Mouse (Mus musculus): ENCODE results near the gene Slc6a12. TPM values are rescaled to one million over a fixed set of nuclear protein-coding genes. Genes with fewer than 3 reads are reported as not detected.

Gene Slc6a12
- polyA plus RNA-seq, 1 experiment = 6.5 TPM

DNA sequence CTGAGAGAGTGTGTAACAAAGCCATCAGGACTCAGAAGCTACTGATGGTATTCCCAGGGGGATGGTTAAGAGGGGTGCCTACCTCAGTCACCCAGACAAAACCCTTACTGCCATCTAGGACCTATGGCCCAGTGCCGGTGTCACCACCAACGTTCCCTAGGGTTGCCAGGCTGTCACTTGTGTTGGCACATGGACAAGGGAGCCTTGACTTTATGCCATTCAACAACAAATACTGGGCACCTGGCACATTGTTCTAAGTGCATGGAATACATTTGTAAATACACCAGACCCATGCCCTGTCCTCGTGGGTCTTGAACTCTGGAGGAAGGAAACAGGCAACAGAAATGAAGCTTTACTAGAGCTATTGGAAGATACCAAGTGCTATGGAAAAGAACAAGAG lies 37.3 kb upstream of the Slc6a12 start:
- DNase-seq = peak; percentile 40
- peaks cover 9% of the 10 kb centered on the region for H3K4me1 ChIP-seq (ENCODE audit: control insufficient read depth, insufficient read depth, low read length)
- WGBS = 68% methylated on average over 3 of the region's 3 CpGs
- H3K27me3 ChIP-seq (replicated peaks; ENCODE audit: control insufficient read depth, insufficient read depth, low read length) = no peaks in the 10 kb centered on the region
- H3K27ac ChIP-seq (ENCODE audit: insufficient read depth, low read depth, low read length) = peak overlapping the region; percentile 62
- H3K4me3 ChIP-seq (ENCODE audit: insufficient read depth, low read depth, low read length) = no peak overlapping the region
- no peak for TF ChIP-seq CTCF (conservative IDR thresholded peaks at IDR 0.05; ENCODE audit: insufficient read depth, insufficient read length, low read depth, low read length)
- no peak for TF ChIP-seq POLR2A (IDR thresholded peaks at IDR 0.05; ENCODE audit: low read depth, low read length)
- no peaks in the 10 kb centered on the region for H3K36me3 ChIP-seq (ENCODE audit: control insufficient read depth, insufficient read depth, low read length)

- Histone ChIP-seq H3K27ac (ENCODE audit: insufficient read depth, low read depth, low read length) (peak overlapping the region; percentile 77), H3K27me3 (replicated peaks; ENCODE audit: control insufficient read depth, insufficient read depth, low read length) (no peaks in the 10 kb centered on the region), H3K4me3 (ENCODE audit: insufficient read depth, low read depth, low read length) (no peak overlapping the region), H3K36me3 (ENCODE audit: control insufficient read depth, insufficient read depth, low read length) (no peaks in the 10 kb centered on the region), H3K4me1 (ENCODE audit: control insufficient read depth, insufficient read depth, low read length) (peaks cover 12% of the 10 kb centered on the region)
- WGBS = 38% methylated on average over 6 of the region's 6 CpGs
- DNase-seq = peak; percentile 92
- TF ChIP-seq POLR2A (IDR thresholded peaks at IDR 0.05; ENCODE audit: low read depth, low read length) (no peak), CTCF (conservative IDR thresholded peaks at IDR 0.05; ENCODE audit: insufficient read depth, insufficient read length, low read depth, low read length) (no peak)
Measured at GRCm38 (mm10) chr6:121310984-121311383, 31.9 kb upstream of the Slc6a12 start.

GRCm38 (mm10) chr6:121319099-121319498 lies 23.8 kb upstream of the Slc6a12 start:
- peaks cover 9% of the 10 kb centered on the region for H3K4me1 ChIP-seq (ENCODE audit: control insufficient read depth, insufficient read depth, low read length)
- H3K27ac ChIP-seq (ENCODE audit: insufficient read depth, low read depth, low read length) = no peak overlapping the region
- no peaks in the 10 kb centered on the region for H3K36me3 ChIP-seq (ENCODE audit: control insufficient read depth, insufficient read depth, low read length)
- H3K27me3 ChIP-seq (replicated peaks; ENCODE audit: control insufficient read depth, insufficient read depth, low read length) = no peaks in the 10 kb centered on the region
- no peak overlapping the region for H3K4me3 ChIP-seq (ENCODE audit: insufficient read depth, low read depth, low read length)
- TF ChIP-seq POLR2A (IDR thresholded peaks at IDR 0.05; ENCODE audit: low read depth, low read length) = no peak
- TF ChIP-seq CTCF (conservative IDR thresholded peaks at IDR 0.05; ENCODE audit: insufficient read depth, insufficient read length, low read depth, low read length) = peak; percentile 51
- WGBS = 72% methylated on average over 6 of the region's 6 CpGs
- DNase-seq = no peak

GRCm38 (mm10) chr6:121322381-121323110 lies 20.3 kb upstream of the Slc6a12 start:
- H3K27me3 ChIP-seq (replicated peaks; ENCODE audit: control insufficient read depth, insufficient read depth, low read length) = no peaks in the 10 kb centered on the region
- H3K27ac ChIP-seq (ENCODE audit: insufficient read depth, low read depth, low read length) = peak overlapping the region; percentile 31; the same call in 1 of the 2 replicates
- TF ChIP-seq CTCF (conservative IDR thresholded peaks at IDR 0.05; ENCODE audit: insufficient read depth, insufficient read length, low read depth, low read length) (no peak), POLR2A (IDR thresholded peaks at IDR 0.05; ENCODE audit: low read depth, low read length) (no peak)
- no peaks in the 10 kb centered on the region for H3K36me3 ChIP-seq (ENCODE audit: control insufficient read depth, insufficient read depth, low read length)
- DNase-seq = peak; percentile 91
- no peak overlapping the region for H3K4me3 ChIP-seq (ENCODE audit: insufficient read depth, low read depth, low read length)
- 41% methylated on average over 9 of the region's 9 CpGs for WGBS
- H3K4me1 ChIP-seq (ENCODE audit: control insufficient read depth, insufficient read depth, low read length) = peaks cover 13% of the 10 kb centered on the region

GRCm38 (mm10) chr6:121325298-121325697 lies 17.6 kb upstream of the Slc6a12 start:
- no peak for DNase-seq
- no peak overlapping the region for H3K4me3 ChIP-seq (ENCODE audit: insufficient read depth, low read depth, low read length)
- whole genome bisulfite sequencing = 75% methylated on average over 3 of the region's 3 CpGs
- no peaks in the 10 kb centered on the region for H3K36me3 ChIP-seq (ENCODE audit: control insufficient read depth, insufficient read depth, low read length)
- H3K4me1 ChIP-seq (ENCODE audit: control insufficient read depth, insufficient read depth, low read length) = peaks cover 13% of the 10 kb centered on the region
- no peak overlapping the region for H3K27ac ChIP-seq (ENCODE audit: insufficient read depth, low read depth, low read length)
- no peaks in the 10 kb centered on the region for H3K27me3 ChIP-seq (replicated peaks; ENCODE audit: control insufficient read depth, insufficient read depth, low read length)
- TF ChIP-seq POLR2A (IDR thresholded peaks at IDR 0.05; ENCODE audit: low read depth, low read length) = no peak

- Histone ChIP-seq H3K36me3 (ENCODE audit: control insufficient read depth, insufficient read depth, low read length) (no peaks in the 10 kb centered on the region), H3K4me3 (ENCODE audit: insufficient read depth, low read depth, low read length) (no peak overlapping the region), H3K4me1 (ENCODE audit: control insufficient read depth, insufficient read depth, low read length) (peaks cover 13% of the 10 kb centered on the region), H3K27ac (ENCODE audit: insufficient read depth, low read depth, low read length) (no peak overlapping the region), H3K27me3 (replicated peaks; ENCODE audit: control insufficient read depth, insufficient read depth, low read length) (no peaks in the 10 kb centered on the region)
- WGBS = 64% methylated on average over 9 of the region's 9 CpGs
- DNase-seq = no peak
- TF ChIP-seq CTCF (conservative IDR thresholded peaks at IDR 0.05; ENCODE audit: insufficient read depth, insufficient read length, low read depth, low read length) (no peak), POLR2A (IDR thresholded peaks at IDR 0.05; ENCODE audit: low read depth, low read length) (no peak)
Measured at GRCm38 (mm10) chr6:121325740-121326139, 17.1 kb upstream of the Slc6a12 start.

GRCm38 (mm10) chr6:121326486-121327069 lies 16.3 kb upstream of the Slc6a12 start:
- H3K36me3 ChIP-seq (ENCODE audit: control insufficient read depth, insufficient read depth, low read length) = no peaks in the 10 kb centered on the region
- H3K4me1 ChIP-seq (ENCODE audit: control insufficient read depth, insufficient read depth, low read length) = peaks cover 13% of the 10 kb centered on the region
- no peak overlapping the region for H3K4me3 ChIP-seq (ENCODE audit: insufficient read depth, low read depth, low read length)
- 42% methylated on average over 10 of the region's 10 CpGs for WGBS
- no peak overlapping the region for H3K27ac ChIP-seq (ENCODE audit: insufficient read depth, low read depth, low read length)
- H3K27me3 ChIP-seq (replicated peaks; ENCODE audit: control insufficient read depth, insufficient read depth, low read length) = no peaks in the 10 kb centered on the region
- DNase-seq = no peak
- TF ChIP-seq CTCF (conservative IDR thresholded peaks at IDR 0.05; ENCODE audit: insufficient read depth, insufficient read length, low read depth, low read length) = no peak
- no peak for TF ChIP-seq POLR2A (IDR thresholded peaks at IDR 0.05; ENCODE audit: low read depth, low read length)
